Mouse (Mus musculus): Measurements from ENCODE around the gene Vopp1.

The Vopp1 gene

GRCm38 (mm10) chr6:57702743-57703499, 122.0 kb downstream of the Vopp1 start:
- DNase-seq (ENCODE audit: low spot score in 2 of 2): peak; percentile 97

- peak; percentile 71 for DNase-seq (ENCODE audit: low spot score in 2 of 2)
Observed at GRCm38 (mm10) chr6:57702376-57702742, 122.6 kb downstream of the Vopp1 start, which contains the start of gene Lancl2. TSS of gene Lancl2 (plus strand) at chr6:57702540.

- no peak for DNase-seq (ENCODE audit: low spot score in 2 of 2)
Observed at GRCm38 (mm10) chr6:57701686-57702085, 123.3 kb downstream of the Vopp1 start.

GRCm38 (mm10) chr6:57693116-57693515, 131.8 kb downstream of the Vopp1 start:
- DNase-seq (ENCODE audit: low spot score in 2 of 2): no peak

GRCm38 (mm10) chr6:57691467-57692261, 133.3 kb downstream of the Vopp1 start, which contains the start of gene Pyurf:
TSS of gene Pyurf (minus strand) at chr6:57692078.
- DNase-seq (ENCODE audit: low spot score in 2 of 2): peak; percentile 89 to 92

GRCm38 (mm10) chr6:57684156-57684555, 140.8 kb downstream of the Vopp1 start:
- DNase-seq (ENCODE audit: low spot score in 2 of 2): no peak

Data from right cerebral cortex, postnatal 10 days (tissue).